Comparison of ENCODE assay signal across 7 mouse cellular contexts in genomic region chr14:122957941-122958340, GRCm38 (mm10). TPM values are rescaled to one million over a fixed set of nuclear protein-coding genes. Genes with fewer than 3 reads are reported as not detected.
DNase-seq lines count a peak whose midpoint lies in the region; ATAC-seq and TF ChIP-seq lines count a peak whose summit lies in the region.

No protein-coding gene starts in this region.

- WGBS in hindbrain, embryonic 16.5 days = 50% methylated on average over 8 of the region's 8 CpGs
- 71% methylated on average over 8 of the region's 8 CpGs for WGBS in midbrain, postnatal 0 days
- WGBS in stomach, postnatal 0 days = 90% methylated on average over 8 of the region's 8 CpGs
- WGBS in thymus, adult 2 months = 96% methylated on average over 8 of the region's 8 CpGs

- TF ChIP-seq EP300 in stomach, postnatal 0 days (optimal IDR thresholded peaks at IDR 0.05) = no peak

- H3K9me3 ChIP-seq in hindbrain, embryonic 16.5 days (ENCODE audit: control insufficient read depth, low read length) = no peaks in the 10 kb centered on the region
- H3K9me3 ChIP-seq in midbrain, postnatal 0 days (ENCODE audit: low read length) = no peaks in the 10 kb centered on the region
- H3K9me3 ChIP-seq in stomach, postnatal 0 days (ENCODE audit: control insufficient read depth, low read length) = no peaks in the 10 kb centered on the region

- H3K36me3 ChIP-seq in hindbrain, embryonic 16.5 days (ENCODE audit: control insufficient read depth, insufficient read depth, low read length) = no peaks in the 10 kb centered on the region
- H3K36me3 ChIP-seq in midbrain, postnatal 0 days (ENCODE audit: insufficient read depth, low read length) = 0 out of 2 replicates have a peak, but pooled peaks cover 7% of the 10 kb centered on the region
- H3K36me3 ChIP-seq in stomach, postnatal 0 days (ENCODE audit: control insufficient read depth, insufficient read depth, low read length) = no peaks in the 10 kb centered on the region; the same call in 1 of the 2 replicates
- no peaks in the 10 kb centered on the region for H3K36me3 ChIP-seq in thymus, adult 2 months (ENCODE audit: control insufficient read depth, insufficient read depth, low read length)

- TF ChIP-seq POLR2A in thymus, adult 2 months (IDR thresholded peaks at IDR 0.05; ENCODE audit: control insufficient read depth, extremely low read depth, insufficient read depth, low read length, poor library complexity) = no peak

- H3K4me3 ChIP-seq in hindbrain, embryonic 16.5 days (ENCODE audit: low read length) = no peak overlapping the region
- H3K4me3 ChIP-seq in midbrain, postnatal 0 days (ENCODE audit: low read depth, low read length) = no peak overlapping the region
- H3K4me3 ChIP-seq in stomach, postnatal 0 days (ENCODE audit: low read depth, low read length) = no peak overlapping the region
- no peak overlapping the region for H3K4me3 ChIP-seq in thymus, adult 2 months (ENCODE audit: control insufficient read depth, insufficient read depth, low read length)

- H3K27ac ChIP-seq in hindbrain, embryonic 16.5 days (ENCODE audit: low read depth, low read length) = no peak overlapping the region
- H3K27ac ChIP-seq in midbrain, postnatal 0 days (ENCODE audit: low read depth, low read length) = no peak overlapping the region
- no peak overlapping the region for H3K27ac ChIP-seq in stomach, postnatal 0 days (replicated peaks)
- H3K27ac ChIP-seq in thymus, adult 2 months (ENCODE audit: control insufficient read depth, insufficient read depth, low read length) = no peak overlapping the region

- no peaks in the 10 kb centered on the region for H3K27me3 ChIP-seq in hindbrain, embryonic 16.5 days (replicated peaks; ENCODE audit: control insufficient read depth, insufficient read depth, low read length)
- H3K27me3 ChIP-seq in midbrain, postnatal 0 days (ENCODE audit: insufficient read depth, low read length) = no peaks in the 10 kb centered on the region
- no peaks in the 10 kb centered on the region for H3K27me3 ChIP-seq in stomach, postnatal 0 days (ENCODE audit: control insufficient read depth, insufficient read depth, low read length)
- H3K27me3 ChIP-seq in thymus, adult 2 months (ENCODE audit: control insufficient read depth, insufficient read depth, low read length) = no peaks in the 10 kb centered on the region

- no peak for TF ChIP-seq CTCF in midbrain, postnatal 0 days (IDR thresholded peaks at IDR 0.05)
- no peak for TF ChIP-seq CTCF in stomach, postnatal 0 days (IDR thresholded peaks at IDR 0.05; ENCODE audit: low read depth)
- no peak for TF ChIP-seq CTCF in thymus, adult 2 months (IDR thresholded peaks at IDR 0.05; ENCODE audit: borderline replicate concordance, control insufficient read depth, extremely low read depth, insufficient read depth, low read length, poor library complexity)

- H3K4me2 ChIP-seq in hindbrain, embryonic 16.5 days (ENCODE audit: low read length) = no peak overlapping the region
- no peak overlapping the region for H3K4me2 ChIP-seq in midbrain, postnatal 0 days (ENCODE audit: low read depth, low read length, poor library complexity, severe bottlenecking)
- no peak overlapping the region for H3K4me2 ChIP-seq in stomach, postnatal 0 days (replicated peaks; ENCODE audit: low read depth)

- DNase-seq in cerebellum, adult 11-12 months = peak; percentile 97
- DNase-seq in cerebellum, postnatal 14 days = peak; percentile 97 to 98
- DNase-seq in midbrain, postnatal 0 days (ENCODE audit: low spot score) = peak; percentile 92
- no peak for DNase-seq in stomach, postnatal 0 days (ENCODE audit: low spot score)
- DNase-seq in thymus, postnatal 4 days = no peak
- no peak for DNase-seq in thymus, adult 2 months

- H3K4me1 ChIP-seq in hindbrain, embryonic 16.5 days (ENCODE audit: control insufficient read depth, insufficient read depth, low read depth, low read length) = no peaks in the 10 kb centered on the region
- no peaks in the 10 kb centered on the region for H3K4me1 ChIP-seq in midbrain, postnatal 0 days (ENCODE audit: insufficient read depth, low read length)
- no peaks in the 10 kb centered on the region for H3K4me1 ChIP-seq in stomach, postnatal 0 days (replicated peaks; ENCODE audit: control insufficient read depth, insufficient read depth)
- H3K4me1 ChIP-seq in thymus, adult 2 months (replicated peaks; ENCODE audit: control insufficient read depth, insufficient read depth, low read length) = no peaks in the 10 kb centered on the region

- ATAC-seq in hindbrain, embryonic 16.5 days = peak; percentile 99
- ATAC-seq in midbrain, postnatal 0 days (ENCODE audit: low FRiP score) = peak; percentile 92
- no peak for ATAC-seq in stomach, postnatal 0 days (ENCODE audit: low FRiP score, low TSS enrichment)

- no peak overlapping the region for H3K9ac ChIP-seq in hindbrain, embryonic 16.5 days (ENCODE audit: low read depth, low read length)
- no peak overlapping the region for H3K9ac ChIP-seq in midbrain, postnatal 0 days (replicated peaks; ENCODE audit: low read length, poor library complexity, severe bottlenecking)
- H3K9ac ChIP-seq in stomach, postnatal 0 days (ENCODE audit: low read length) = no peak overlapping the region

RNA-seq across cellular contexts. Expression of gene Tmtc4, which starts 25.9 kb away (rescaled TPM):
- polyA plus RNA-seq in hindbrain, embryonic 16.5 days (2015; fragmentation: Nextera tagmentation; extraction: Ambion mirVana) = 47.1 and 50.3 TPM in 2 replicates
- 62.1 and 79.5 TPM in 2 replicates for total RNA-seq in midbrain, postnatal 0 days (2014; rRNA removed)
- polyA plus RNA-seq in midbrain, postnatal 0 days (2015; fragmentation: Nextera tagmentation; extraction: Ambion mirVana) = 32.2 and 32.9 TPM in 2 replicates
- 9.2 and 9.7 TPM in 2 replicates for polyA plus RNA-seq in stomach, postnatal 0 days (2015; fragmentation: Nextera tagmentation; extraction: Ambion mirVana)
- polyA plus RNA-seq in thymus, adult 2 months (2012; rRNA removed) = 8.4 and 9.2 TPM in 2 replicates

RNA-seq across cellular contexts. Expression of gene Ggact, which starts 44.4 kb away (rescaled TPM):
- 13.6 and 14.7 TPM in 2 replicates for polyA plus RNA-seq in hindbrain, embryonic 16.5 days (2015; fragmentation: Nextera tagmentation; extraction: Ambion mirVana)
- total RNA-seq in midbrain, postnatal 0 days (2014; rRNA removed) = 23.3 and 24.2 TPM in 2 replicates
- 24.0 and 25.4 TPM in 2 replicates for polyA plus RNA-seq in midbrain, postnatal 0 days (2015; fragmentation: Nextera tagmentation; extraction: Ambion mirVana)
- polyA plus RNA-seq in stomach, postnatal 0 days (2015; fragmentation: Nextera tagmentation; extraction: Ambion mirVana) = 54.3 and 59.3 TPM in 2 replicates
- polyA plus RNA-seq in thymus, adult 2 months (2012; rRNA removed) = 29.2 and 29.4 TPM in 2 replicates

Comparison
In these comparisons a context has a peak if more than half of its experiments do, and no peak if none do; other contexts are left out.
1. DNase-seq: peak in cerebellum, adult 11-12 months (single experiment), cerebellum, postnatal 14 days (2 of 2) and midbrain, postnatal 0 days (single experiment); none in stomach, postnatal 0 days (single experiment), thymus, postnatal 4 days (single experiment) and thymus, adult 2 months (single experiment).